Mouse (Mus musculus) adrenal gland, postnatal 4 days (tissue): Measurements from ENCODE around the gene Angptl4. TPM values are rescaled to one million over a fixed set of nuclear protein-coding genes. Genes with fewer than 3 reads are reported as not detected.
"Not testable (repeated sequence)": the region's sequence is repeated elsewhere in the genome, so short reads cannot be mapped to it uniquely, and the experiment has no call there.

Experiments used
- DNase-seq, 2 experiments: peaks; one replicate each; pipeline ENCODE4 v3.0.0; 2021 to 2022; ENCODE audit warnings: low spot score in 2 of 2, mixed read lengths in 2 of 2
- long read RNA-seq, 2 experiments: library from polyadenylated mRNA; stranded (forward); transcript quantifications; one replicate each; pipeline ENCODE4 v2.0.0; 2021
- total RNA-seq, 2 experiments: library from RNA; stranded (reverse); gene quantifications; 2 replicates each; pipeline ENCODE4 v1.2.3; 2021

Gene Angptl4
- total RNA-seq, result 10 to 100 TPM; 43.9 to 68.2 TPM
- long read RNA-seq, experiment 1, transcript Angptl4-201 (7 exons, 3,308 nt), result major isoform, 43 of 53 reads
- long read RNA-seq, experiment 1, partial matches to known transcripts, result 10 of 53 reads
- long read RNA-seq, experiment 1, other reads (novel, unspliced or antisense), result 0 of 53 reads
- long read RNA-seq, experiment 2, transcript Angptl4-201 (7 exons, 3,308 nt), result major isoform, 57 of 70 reads
- long read RNA-seq, experiment 2, partial matches to known transcripts, result 6 of 70 reads
- long read RNA-seq, experiment 2, other reads (novel, unspliced or antisense), result 5 of 70 reads

DNA sequence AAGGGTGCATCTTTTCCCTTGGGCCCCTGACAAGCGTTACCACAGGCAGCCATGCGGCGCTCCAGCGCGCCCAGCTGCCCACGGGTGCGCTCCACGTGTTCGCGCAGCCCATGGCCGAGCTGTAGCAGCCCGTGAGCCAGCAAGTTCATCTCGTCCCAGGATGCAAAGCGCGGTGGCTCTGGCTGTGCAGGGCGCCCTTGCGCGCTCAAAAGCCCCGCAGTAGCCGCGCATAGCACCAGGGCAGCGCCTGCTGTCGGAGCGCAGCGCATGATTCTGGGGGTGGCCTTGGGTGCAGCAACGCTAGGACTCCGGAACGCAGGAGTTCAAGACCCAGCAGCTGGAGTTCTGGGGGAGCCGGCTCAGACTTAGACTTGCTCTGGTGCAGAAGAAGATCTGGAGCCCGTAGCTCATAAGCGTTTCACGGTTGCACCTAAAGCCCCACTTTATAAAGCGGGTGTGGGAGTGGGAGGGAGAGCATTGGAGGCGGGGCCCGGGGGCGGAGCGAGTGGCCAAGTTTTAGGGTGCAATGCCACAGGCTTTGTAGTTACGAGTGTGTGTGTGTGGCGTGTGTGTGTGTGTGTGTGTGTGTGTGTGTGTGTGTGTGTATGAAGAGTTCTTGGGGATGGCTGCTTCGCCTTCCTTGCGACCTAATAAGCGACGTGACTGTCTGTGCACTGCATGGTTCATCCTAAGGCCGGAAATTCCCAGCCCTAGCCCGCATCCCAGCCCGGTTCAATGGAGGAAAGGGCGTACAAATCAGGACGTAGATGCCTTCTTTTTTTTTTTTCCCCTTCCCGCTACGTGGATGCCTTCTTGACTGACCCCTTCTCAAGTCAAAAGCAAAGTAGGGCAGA, at the start of gene Angptl4:
Angptl4 (minus strand) TSS at position 707 of the 854 bp plus-strand sequence.
- DNase-seq, result peak; percentile 57 to 59

DNA sequence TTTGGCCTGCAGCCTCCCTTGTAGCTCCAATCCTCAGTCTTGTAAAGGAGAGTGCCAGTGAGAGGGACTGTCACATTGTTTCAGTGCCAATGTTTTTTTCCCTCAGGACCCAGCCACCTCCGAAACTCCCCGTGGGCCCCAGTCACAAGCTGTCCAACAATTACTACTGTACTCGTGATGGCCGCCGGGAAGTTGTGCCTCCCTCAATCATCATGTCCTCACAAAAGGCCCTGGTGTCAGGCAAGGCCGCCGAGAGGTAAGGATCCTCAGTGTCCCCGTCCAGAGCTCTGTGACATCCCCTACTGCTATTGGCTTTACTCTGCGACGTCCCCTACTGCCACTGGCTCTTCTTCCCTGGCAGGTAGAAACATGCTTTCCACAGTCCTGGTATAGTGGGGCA, 47.9 kb upstream of the Angptl4 start:
- no peak for DNase-seq

DNA sequence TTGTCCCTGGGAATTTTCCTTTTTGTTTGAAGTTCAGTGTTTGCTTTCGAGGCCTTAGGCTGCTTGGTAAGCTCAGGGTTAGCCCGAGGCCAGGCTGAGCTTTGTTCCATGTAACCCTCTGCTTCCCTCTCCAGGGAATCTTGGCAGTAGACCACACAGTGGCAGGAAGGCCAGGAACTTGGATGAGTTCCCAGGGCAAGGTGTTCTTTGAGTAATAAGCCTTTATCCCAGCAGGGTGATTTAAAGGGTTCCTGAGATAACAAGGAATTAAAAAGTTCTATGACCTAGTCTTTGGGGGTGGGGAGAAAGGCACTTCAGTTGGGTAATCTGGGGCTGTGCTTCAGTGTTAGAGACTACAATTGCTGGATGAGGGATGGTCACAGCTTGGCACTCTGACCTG, 47.3 kb upstream of the Angptl4 start:
- DNase-seq, result peak in 1 of 2 experiments; percentile 65

DNA sequence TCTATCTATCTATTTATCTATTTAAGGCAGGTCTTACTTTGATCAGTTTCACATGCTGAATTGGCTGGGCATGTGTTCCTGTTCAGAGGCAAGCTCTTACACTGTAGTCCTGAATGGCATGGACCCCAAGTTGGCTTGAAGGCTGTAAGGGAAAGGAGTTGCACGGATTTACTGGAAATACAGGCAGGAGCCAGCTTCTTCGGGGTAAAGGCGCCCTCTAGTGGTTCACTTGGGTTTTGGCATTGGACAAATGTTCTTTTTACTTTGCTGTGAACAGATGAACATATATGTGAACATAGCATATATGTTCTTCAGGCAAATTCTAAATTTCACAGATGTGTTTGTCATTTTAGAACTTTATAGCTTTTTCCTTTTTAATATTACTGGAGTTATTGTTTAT, 45.2 kb upstream of the Angptl4 start:
- no peak for DNase-seq

DNA sequence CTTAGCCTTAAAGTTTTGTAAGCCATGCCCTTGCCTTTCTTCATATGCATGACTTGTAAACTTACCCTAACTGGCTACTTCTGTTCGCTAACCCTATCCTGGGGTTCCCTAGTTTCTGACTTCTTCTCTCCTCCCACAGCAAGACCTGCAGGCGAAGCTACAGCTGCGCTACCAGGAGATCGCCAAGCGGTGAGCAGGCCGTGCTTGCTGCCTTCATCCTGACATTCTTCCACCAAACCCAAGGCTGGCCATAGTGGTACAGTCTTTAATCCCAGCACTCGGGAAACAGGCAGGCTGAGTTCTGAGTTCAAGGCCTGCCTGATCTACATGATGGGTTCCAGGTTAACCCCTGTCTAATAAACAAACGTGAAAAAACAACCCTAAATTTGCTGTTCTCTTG, 43.8 kb upstream of the Angptl4 start:
- no peak for DNase-seq

DNA sequence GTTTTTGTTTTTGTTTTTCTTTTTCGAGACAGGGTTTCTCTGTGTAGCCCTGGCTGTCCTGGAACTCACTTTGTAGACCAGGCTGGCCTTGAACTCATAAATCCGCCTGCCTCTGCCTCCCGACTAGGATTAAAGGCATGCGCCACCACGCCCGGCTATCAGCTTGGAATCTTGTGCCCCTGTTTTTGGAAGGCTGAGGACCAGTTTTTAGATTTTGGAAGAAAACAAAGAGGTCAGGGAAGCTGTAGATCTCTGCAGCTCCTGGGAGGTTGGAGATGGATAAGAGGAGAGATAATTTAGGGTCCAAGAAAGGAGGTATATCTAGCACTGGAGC, 43.3 kb upstream of the Angptl4 start:
- not testable (repeated sequence) for DNase-seq

DNA sequence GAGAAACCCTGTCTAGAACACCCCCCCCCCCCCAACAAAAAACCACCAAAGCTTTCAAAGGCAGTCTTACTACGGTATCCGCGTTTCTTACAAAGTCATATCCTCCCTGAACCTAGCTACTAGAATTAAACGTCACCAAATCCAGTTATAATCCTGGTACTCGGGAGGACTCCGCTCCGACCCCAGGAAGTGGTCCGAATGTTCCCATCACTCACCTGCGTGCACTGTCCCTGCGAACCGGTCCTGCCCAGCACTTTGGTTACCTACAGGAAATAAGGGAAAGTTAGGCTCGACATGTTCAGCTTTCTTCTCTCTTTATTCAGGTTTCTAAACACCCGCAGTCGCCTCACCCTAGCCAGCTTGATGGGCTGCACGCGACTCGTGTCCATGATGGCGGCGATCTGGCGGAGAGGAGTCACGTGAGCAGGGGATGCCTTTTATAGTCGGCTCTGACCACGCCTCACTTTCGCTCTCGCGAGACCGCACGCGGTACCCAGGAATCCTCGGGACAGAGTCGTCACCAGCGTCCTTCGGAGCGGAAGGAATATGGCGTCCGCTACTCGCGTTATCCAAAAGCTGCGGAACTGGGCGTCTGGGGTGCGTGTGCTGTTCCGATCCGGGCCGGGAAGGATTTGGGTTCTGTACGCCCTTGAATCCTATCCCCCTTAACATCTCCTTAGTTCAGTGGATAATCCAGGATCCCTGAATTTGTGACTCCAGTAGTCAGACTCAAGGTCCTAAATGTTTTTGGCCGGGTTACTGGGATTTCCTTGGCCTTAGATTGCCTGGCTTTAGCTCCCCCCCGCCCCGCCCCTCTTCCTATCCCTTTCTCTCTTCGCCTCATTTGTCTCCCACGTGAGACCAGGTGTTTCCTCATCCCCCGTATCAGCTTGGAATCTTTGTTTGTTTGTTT, 42.7 kb upstream of the Angptl4 start, which contains the start of the genes Rps28 and Ndufa7:
Rps28 (minus strand) TSS at position 479 of the 913 bp plus-strand sequence.
Ndufa7 (plus strand) TSS at position 489 of the 913 bp plus-strand sequence.
- peak; percentile 95 to 97 for DNase-seq

DNA sequence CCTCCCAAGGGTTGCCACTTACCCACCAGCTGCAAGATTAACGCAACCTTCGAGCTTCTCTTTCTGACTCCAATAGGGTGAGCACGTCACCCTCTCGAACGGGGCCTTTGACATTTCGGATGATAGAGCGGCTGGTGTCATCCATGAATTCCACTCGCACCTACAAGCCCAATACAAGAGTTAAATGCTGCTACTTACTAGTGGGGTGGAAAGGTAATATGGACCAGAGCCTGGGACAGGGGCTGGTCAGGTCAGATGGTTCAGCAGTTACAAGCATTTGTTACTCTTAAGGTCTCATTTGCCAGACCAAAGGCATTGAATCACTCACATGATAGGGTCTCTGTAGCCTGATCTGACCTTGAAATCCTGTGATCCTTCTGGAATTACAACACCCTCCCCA, 41.5 kb upstream of the Angptl4 start:
- DNase-seq, result not testable (repeated sequence)

DNA sequence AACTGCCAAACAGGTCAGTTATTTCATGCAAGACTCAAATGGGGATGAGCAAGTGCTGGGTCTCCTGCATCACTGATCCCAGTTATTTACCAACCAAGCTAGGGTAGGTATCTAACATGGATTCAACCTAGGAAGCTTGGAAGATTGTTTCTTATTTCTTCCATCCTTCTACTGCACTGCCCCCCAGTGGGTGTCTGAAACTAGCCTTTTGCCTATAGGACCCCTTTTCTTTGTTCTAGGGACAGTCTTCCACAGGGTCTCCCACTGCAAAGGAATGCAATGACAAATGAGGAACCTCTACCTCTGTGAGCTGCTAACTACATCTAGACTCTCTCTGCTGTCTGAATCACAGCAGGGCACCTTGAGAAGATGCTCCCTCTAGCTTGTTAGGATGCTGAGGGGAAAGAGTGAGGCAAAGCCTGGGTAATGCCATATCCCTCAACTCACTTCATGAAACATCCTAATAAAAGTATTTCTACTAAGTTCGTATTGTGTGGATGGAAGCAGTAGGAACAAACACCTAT, 40.9 kb upstream of the Angptl4 start:
- no peak for DNase-seq

DNA sequence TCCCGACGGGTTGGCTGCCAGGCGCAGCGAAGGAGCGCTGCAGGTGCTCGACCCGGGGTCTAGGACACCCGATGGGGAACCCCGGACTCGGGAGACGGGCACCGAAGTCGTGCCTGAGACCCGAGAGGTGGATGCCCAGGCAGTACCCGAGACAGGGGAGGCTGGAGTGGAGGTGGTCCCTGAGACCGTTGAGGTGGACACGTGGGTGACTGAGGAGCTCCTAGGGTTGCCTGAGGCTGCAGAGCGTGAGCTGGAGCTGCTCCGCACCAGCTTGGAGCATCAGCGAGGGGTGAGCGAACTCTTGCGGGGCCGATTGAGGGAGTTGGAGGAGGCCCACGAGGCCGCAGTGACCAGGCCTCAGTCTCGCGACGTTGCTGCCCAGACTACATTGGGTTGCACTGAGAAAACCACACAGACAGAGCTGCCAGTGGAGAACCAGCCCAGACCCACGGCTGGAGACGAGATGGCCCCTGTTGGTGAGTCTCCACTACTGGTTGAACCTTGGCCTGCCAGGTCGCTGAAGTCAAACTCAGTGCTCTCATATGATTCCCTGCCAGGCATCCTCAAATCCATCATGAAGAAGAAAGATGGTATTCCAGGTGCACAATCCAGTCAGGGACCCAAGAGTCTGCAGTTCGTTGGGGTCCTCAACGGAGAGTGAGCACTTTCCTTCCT, 36.5 kb upstream of the Angptl4 start:
- no peak for DNase-seq

DNA sequence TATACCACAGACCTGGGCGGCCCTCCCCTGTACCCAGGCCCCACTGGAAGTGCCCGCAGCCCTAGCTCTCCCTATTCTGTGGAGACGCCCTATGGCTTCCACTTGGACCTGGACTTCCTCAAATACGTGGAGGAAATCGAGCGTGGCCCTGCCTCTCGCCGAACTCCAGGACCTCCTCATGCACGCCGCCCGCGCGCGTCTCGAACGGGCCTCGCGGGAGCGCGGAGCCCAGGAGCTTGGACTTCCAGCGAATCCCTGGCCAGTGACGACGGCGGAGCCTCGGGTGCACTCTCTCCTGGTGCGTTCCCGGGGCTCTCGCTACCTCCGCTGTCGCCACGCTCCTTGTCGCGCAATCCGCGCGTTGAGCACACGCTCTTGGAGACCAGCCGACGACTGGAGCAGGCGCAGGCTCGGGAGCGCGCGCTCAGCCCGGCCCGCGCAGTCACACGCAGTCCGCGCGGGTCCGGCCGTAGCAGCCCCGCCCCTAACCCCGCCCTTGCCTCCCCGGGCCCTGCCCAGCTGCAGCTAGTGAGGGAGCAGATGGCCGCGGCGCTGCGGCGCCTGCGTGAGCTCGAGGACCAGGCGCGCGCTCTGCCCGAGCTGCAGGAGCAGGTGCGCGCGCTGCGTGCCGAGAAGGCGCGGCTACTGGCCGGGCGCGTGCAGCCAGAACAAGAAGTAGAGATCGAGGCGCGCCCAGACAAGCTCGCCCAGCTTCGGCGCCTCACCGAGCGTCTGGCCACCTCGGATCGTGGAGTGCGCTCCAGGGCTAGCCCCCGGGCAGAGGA, 35.7 kb upstream of the Angptl4 start:
- DNase-seq, result peak; percentile 71 to 79

DNA sequence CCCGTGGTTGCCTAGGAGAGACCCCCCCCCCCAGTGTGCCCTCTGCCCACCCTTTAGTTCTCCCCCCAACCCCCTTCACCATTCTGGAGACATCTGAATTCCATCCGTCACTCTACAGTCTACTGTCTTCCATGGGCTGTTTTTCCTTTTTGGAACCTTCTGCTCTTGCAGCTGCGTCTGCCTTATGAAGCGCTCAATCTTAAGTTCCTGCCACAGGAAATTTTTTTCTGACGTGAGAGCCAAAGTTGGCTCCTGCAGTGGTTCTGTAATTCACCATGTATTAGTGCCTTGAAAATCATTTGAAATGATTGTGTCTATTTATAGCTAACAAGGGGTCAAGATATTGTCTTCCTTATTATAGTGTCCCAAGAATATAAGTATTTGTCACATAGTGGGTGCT, 35.0 kb upstream of the Angptl4 start:
- DNase-seq, result no peak

DNA sequence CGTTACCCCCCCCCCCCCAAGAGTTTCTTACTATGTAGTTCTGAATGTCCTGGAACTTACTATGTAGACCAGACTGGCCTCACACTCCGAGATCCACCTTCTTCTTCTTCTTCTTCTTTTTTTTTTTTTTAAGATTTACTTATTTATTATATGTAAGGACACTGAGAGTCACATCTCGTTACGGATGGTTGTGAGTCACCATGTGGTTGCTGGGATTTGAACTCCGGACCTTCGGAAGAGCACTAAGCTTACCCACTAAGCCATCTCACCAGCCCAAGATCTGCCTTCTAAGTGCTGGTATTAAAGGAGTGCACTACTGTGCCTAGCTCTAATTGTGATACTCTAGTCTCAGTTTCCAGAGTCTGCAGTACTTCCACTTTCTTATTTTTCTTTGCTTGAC, 33.8 kb upstream of the Angptl4 start:
- DNase-seq, result no peak

DNA sequence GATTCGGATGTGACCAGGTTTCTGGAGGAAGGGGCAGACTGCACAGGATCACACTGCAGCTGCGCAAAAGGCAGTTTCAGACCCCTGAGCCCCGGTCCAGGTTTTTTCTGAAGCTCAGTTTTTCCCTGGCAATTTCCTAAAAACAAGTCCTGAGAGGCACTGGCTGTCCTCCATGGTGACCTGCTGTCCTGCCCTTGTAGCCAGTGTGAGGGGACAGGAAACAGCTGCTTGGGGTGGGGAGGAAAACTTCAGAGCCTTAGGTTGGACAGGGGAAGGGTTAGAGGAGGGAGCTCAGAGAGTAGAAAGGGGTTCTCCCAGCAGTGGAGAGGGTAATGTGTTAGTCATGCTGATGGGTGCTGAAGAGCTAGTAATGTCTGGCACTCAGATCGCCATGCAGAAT, 31.4 kb upstream of the Angptl4 start:
- DNase-seq, result no peak

DNA sequence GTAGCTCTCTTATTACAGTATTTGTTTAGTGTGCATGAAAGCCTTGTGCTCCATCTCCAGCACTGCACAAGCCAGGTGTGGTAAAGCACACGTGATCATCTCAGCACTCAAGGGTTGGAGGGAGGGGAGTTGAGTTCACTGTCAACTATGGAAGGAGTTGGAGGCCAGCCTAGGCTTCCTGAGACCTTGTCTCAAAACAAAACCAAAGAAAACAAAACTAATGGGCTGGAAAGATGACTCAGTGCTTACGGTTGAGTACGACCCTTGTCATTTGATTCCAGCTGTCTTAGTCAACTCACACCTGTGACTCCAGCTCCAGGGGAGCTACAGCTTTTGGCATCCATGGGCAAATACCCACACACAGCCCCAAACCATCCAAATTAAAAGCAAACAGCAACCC, 30.8 kb upstream of the Angptl4 start:
- no peak for DNase-seq

DNA sequence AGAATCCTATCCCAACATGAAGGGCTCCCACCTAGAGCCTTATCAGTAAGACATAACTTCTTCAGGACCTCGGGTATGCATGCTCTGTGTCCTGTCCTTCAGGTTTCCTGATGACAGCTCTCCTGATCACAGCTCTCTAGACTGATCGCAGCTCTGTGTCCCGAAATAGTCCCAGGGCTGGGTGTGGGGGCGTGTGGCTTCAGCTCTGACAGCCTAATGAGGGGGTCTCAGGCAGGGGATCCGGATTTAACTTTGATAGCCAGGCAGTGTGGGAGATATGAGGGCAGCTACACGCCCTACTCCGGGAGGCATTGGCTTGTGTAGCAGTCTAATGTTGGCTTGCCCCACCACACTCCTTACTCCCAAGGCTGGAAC, 29.5 kb upstream of the Angptl4 start:
- DNase-seq, result no peak

DNA sequence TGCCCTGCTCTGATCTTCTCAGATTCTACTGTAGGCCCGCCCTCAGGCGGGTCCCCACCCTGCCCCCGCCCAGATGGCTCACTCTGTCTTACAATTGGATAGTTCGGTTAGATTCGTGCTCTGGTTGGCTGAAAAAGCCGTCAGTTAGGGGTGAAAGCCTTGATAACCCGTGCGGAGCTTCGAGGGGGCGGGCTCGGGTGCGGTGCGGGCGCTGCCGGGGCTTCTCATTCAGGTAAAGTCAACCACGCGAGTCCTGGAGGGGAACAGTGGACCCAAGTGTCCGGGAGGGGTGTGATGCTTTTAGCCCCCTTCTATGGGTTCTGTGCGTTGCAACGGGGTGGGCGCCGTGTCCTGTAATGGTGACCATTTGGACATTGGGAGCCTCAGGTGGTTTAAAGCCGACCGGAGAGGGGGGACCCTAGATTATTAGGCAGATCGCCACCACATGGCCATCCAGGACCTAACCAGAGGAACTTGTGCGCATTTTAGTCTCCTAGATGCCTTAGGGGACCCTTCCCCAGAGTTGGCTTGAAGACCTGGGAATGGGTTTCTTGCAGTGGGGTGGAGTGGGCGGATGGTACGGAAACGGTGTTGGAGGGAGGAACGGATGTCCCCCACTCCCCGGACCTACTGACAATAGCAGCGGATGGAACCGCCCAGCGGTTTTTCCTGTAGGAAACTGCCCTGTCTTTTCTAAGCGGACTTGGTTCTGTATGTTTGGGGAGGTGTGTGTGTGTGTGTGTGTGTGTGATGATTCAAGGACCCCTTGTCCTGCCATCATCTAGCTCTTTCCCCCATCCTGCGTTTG, 28.9 kb upstream of the Angptl4 start, which contains the start of gene Kank3:
Kank3 (plus strand) TSS at position 186 of the 808 bp plus-strand sequence.
- peak; percentile 80 to 89 for DNase-seq

DNA sequence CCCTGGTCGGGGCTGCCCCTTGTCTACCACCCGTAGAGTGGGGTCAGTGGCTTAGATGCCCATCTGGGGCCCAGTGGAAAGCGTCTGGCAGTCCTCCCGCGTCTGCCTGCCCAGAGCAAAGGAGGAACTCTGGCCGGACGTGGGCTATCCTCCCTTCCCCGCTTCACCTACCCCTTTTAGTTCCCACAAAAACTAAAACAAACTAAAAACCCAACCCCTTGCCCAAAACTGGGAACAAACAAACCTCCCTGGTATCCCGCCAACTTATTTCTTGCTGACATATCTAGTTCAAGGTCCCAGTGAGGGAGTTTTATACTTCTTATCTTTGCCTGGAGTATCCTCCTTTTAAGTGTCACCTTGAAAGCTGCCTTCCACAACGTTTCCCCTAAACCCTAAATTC, 26.6 kb upstream of the Angptl4 start:
- DNase-seq, result no peak
